Mouse (Mus musculus): Measurements from ENCODE around the gene Pou4f1.

DNA sequence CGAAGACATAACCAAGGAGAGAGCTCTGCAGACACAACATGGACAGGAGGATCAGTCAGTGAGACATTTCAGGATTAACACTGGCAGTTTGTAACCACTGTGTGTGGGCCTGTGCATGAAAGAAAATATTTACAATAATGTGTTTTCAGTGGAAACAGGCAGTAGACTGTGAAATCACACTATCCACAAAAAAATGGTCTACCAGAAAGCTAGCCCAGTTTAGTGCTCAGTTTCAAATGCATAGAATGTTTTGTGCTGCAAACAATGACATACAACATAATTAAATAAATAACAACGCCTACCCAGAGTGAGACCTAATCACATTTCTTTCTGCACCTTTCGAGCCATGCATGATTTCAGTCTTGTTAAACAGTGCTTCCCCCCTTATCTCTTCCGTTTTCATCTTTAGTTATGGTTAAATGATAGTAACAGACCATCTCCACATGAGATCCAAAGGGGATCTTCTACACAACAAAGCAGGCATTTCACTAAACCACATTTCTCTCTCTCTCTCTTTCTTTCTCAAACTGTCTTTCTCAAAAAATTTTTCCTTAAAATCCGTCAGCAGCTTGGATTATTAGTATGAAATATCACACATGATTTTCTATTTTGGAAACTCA, 4.1 kb downstream of the Pou4f1 start:
- TF ChIP-seq CTCF (IDR thresholded peaks at IDR 0.05; ENCODE audit: borderline replicate concordance, insufficient read depth, low read length) (no peak), POLR2A (IDR thresholded peaks at IDR 0.05; ENCODE audit: low read depth, low read length) (no peak)
